Mouse (Mus musculus): ENCODE data around the gene Ivns1abp. TPM values are rescaled to one million over a fixed set of nuclear protein-coding genes. Genes with fewer than 3 reads are reported as not detected.

The Ivns1abp gene
- polyA plus RNA-seq, 1 experiment from 2014 or later, result 101 TPM

- no peaks in the 10 kb centered on the region for H3K9me3 ChIP-seq (ENCODE audit: control insufficient read depth)
- no peak overlapping the region for H3K9ac ChIP-seq (ENCODE audit: low read depth, low read length)
- H3K4me3 ChIP-seq (ENCODE audit: low read depth, low read length), result no peak overlapping the region
- no peaks in the 10 kb centered on the region for H3K4me1 ChIP-seq (replicated peaks; ENCODE audit: control insufficient read depth, insufficient read depth, low read length)
- peaks cover 89% of the 10 kb centered on the region for H3K36me3 ChIP-seq (ENCODE audit: control insufficient read depth, insufficient read depth)
- 79% methylated on average over 5 of the region's 5 CpGs for WGBS
- H3K27me3 ChIP-seq (replicated peaks; ENCODE audit: control insufficient read depth, insufficient read depth, low read length), result no peaks in the 10 kb centered on the region
- H3K27ac ChIP-seq (ENCODE audit: low read depth, low read length), result no peak overlapping the region
- TF ChIP-seq CTCF (IDR thresholded peaks at IDR 0.05; ENCODE audit: low read depth), result no peak
- no peak overlapping the region for H3K4me2 ChIP-seq (replicated peaks; ENCODE audit: low read depth)
- no peak for ATAC-seq
Measured at GRCm38 (mm10) chr1:151355994-151356393, 11.7 kb downstream of the Ivns1abp start.

- Histone ChIP-seq H3K4me3 (ENCODE audit: low read depth, low read length) (no peak overlapping the region), H3K27ac (ENCODE audit: low read depth, low read length) (no peak overlapping the region), H3K4me1 (replicated peaks; ENCODE audit: control insufficient read depth, insufficient read depth, low read length) (no peaks in the 10 kb centered on the region), H3K36me3 (ENCODE audit: control insufficient read depth, insufficient read depth) (peaks cover 90% of the 10 kb centered on the region), H3K4me2 (replicated peaks; ENCODE audit: low read depth) (no peak overlapping the region), H3K9ac (ENCODE audit: low read depth, low read length) (no peak overlapping the region), H3K9me3 (ENCODE audit: control insufficient read depth) (no peaks in the 10 kb centered on the region), H3K27me3 (replicated peaks; ENCODE audit: control insufficient read depth, insufficient read depth, low read length) (no peaks in the 10 kb centered on the region)
- no peak for ATAC-seq
- no peak for TF ChIP-seq CTCF (IDR thresholded peaks at IDR 0.05; ENCODE audit: low read depth)
- WGBS, result 85% methylated on average over 3 of the region's 3 CpGs
Measured at GRCm38 (mm10) chr1:151359374-151359773, 15.1 kb downstream of the Ivns1abp start.

- Histone ChIP-seq H3K27ac (ENCODE audit: low read depth, low read length) (no peak overlapping the region), H3K27me3 (replicated peaks; ENCODE audit: control insufficient read depth, insufficient read depth, low read length) (no peaks in the 10 kb centered on the region), H3K4me3 (ENCODE audit: low read depth, low read length) (no peak overlapping the region), H3K9me3 (ENCODE audit: control insufficient read depth) (no peaks in the 10 kb centered on the region), H3K9ac (ENCODE audit: low read depth, low read length) (no peak overlapping the region), H3K4me2 (replicated peaks; ENCODE audit: low read depth) (no peak overlapping the region), H3K4me1 (replicated peaks; ENCODE audit: control insufficient read depth, insufficient read depth, low read length) (no peaks in the 10 kb centered on the region), H3K36me3 (ENCODE audit: control insufficient read depth, insufficient read depth) (peaks cover 80% of the 10 kb centered on the region)
- 81% methylated on average over 8 of the region's 8 CpGs for WGBS
- ATAC-seq, result no peak
- no peak for TF ChIP-seq CTCF (IDR thresholded peaks at IDR 0.05; ENCODE audit: low read depth)
Measured at GRCm38 (mm10) chr1:151366944-151367605, 22.8 kb downstream of the Ivns1abp start.

GRCm38 (mm10) chr1:151367721-151368324 is 23.5 kb downstream of the Ivns1abp start:
- no peak for ATAC-seq
- H3K27me3 ChIP-seq (replicated peaks; ENCODE audit: control insufficient read depth, insufficient read depth, low read length), result no peaks in the 10 kb centered on the region
- H3K4me1 ChIP-seq (replicated peaks; ENCODE audit: control insufficient read depth, insufficient read depth, low read length), result no peaks in the 10 kb centered on the region
- no peak overlapping the region for H3K27ac ChIP-seq (ENCODE audit: low read depth, low read length)
- WGBS, result 79% methylated on average over 5 of the region's 5 CpGs
- no peak overlapping the region for H3K4me2 ChIP-seq (replicated peaks; ENCODE audit: low read depth)
- no peaks in the 10 kb centered on the region for H3K9me3 ChIP-seq (ENCODE audit: control insufficient read depth)
- H3K36me3 ChIP-seq (ENCODE audit: control insufficient read depth, insufficient read depth), result peaks cover 73% of the 10 kb centered on the region
- no peak overlapping the region for H3K4me3 ChIP-seq (ENCODE audit: low read depth, low read length)
- no peak overlapping the region for H3K9ac ChIP-seq (ENCODE audit: low read depth, low read length)
- no peak for TF ChIP-seq CTCF (IDR thresholded peaks at IDR 0.05; ENCODE audit: low read depth)

- Histone ChIP-seq H3K4me2 (replicated peaks; ENCODE audit: low read depth) (no peak overlapping the region), H3K27me3 (replicated peaks; ENCODE audit: control insufficient read depth, insufficient read depth, low read length) (no peaks in the 10 kb centered on the region), H3K4me3 (ENCODE audit: low read depth, low read length) (no peak overlapping the region), H3K27ac (ENCODE audit: low read depth, low read length) (no peak overlapping the region), H3K4me1 (replicated peaks; ENCODE audit: control insufficient read depth, insufficient read depth, low read length) (no peaks in the 10 kb centered on the region), H3K36me3 (ENCODE audit: control insufficient read depth, insufficient read depth) (peaks cover 67% of the 10 kb centered on the region), H3K9me3 (ENCODE audit: control insufficient read depth) (no peaks in the 10 kb centered on the region), H3K9ac (ENCODE audit: low read depth, low read length) (no peak overlapping the region)
- ATAC-seq, result no peak
- no peak for TF ChIP-seq CTCF (IDR thresholded peaks at IDR 0.05; ENCODE audit: low read depth)
- WGBS, result 90% methylated on average over 3 of the region's 3 CpGs
Measured at GRCm38 (mm10) chr1:151368444-151368843, 24.2 kb downstream of the Ivns1abp start.

GRCm38 (mm10) chr1:151370573-151370972 is 26.3 kb downstream of the Ivns1abp start:
- peaks cover 45% of the 10 kb centered on the region for H3K36me3 ChIP-seq (ENCODE audit: control insufficient read depth, insufficient read depth)
- no peak overlapping the region for H3K9ac ChIP-seq (ENCODE audit: low read depth, low read length)
- no peaks in the 10 kb centered on the region for H3K4me1 ChIP-seq (replicated peaks; ENCODE audit: control insufficient read depth, insufficient read depth, low read length)
- TF ChIP-seq CTCF (IDR thresholded peaks at IDR 0.05; ENCODE audit: low read depth), result no peak
- H3K27ac ChIP-seq (ENCODE audit: low read depth, low read length), result no peak overlapping the region
- H3K27me3 ChIP-seq (replicated peaks; ENCODE audit: control insufficient read depth, insufficient read depth, low read length), result no peaks in the 10 kb centered on the region
- no peak overlapping the region for H3K4me2 ChIP-seq (replicated peaks; ENCODE audit: low read depth)
- H3K4me3 ChIP-seq (ENCODE audit: low read depth, low read length), result no peak overlapping the region
- WGBS, result 42% methylated on average over 3 of the region's 3 CpGs
- no peaks in the 10 kb centered on the region for H3K9me3 ChIP-seq (ENCODE audit: control insufficient read depth)
- ATAC-seq, result no peak

Data from intestine, postnatal 0 days (tissue).